Mouse (Mus musculus) olfactory bulb, adult 2 months (tissue): Measurements from ENCODE around the gene Ttc28. TPM values are rescaled to one million over a fixed set of nuclear protein-coding genes. Genes with fewer than 3 reads are reported as not detected.

Experiments
- H3K27ac ChIP-seq: fragments of 200-500 bp; 2 replicates; pipeline ENCODE4 v1.5.1; 2012; ENCODE audit warnings: low read depth, low read length; ENCODE audit not compliant: insufficient read depth
- H3K4me1 ChIP-seq: fragments of 200-500 bp; 2 replicates; pipeline ENCODE4 v1.6.1; 2012; ENCODE audit warnings: low read length; ENCODE audit not compliant: control insufficient read depth, insufficient read depth
- H3K4me3 ChIP-seq: fragments of 200-500 bp; 2 replicates; pipeline ENCODE4 v1.5.1; 2012; ENCODE audit warnings: mild to moderate bottlenecking, low read depth, low read length, moderate library complexity; ENCODE audit not compliant: insufficient read depth
- CTCF ChIP-seq: fragments of 200-500 bp; IDR thresholded peaks from 2 replicates; pipeline ENCODE4 v1.5.1; 2012; ENCODE audit warnings: low read depth, mild to moderate bottlenecking, low read length, moderate library complexity; ENCODE audit not compliant: insufficient read depth
- POLR2A ChIP-seq: fragments of 200-500 bp; IDR thresholded peaks from 2 replicates; pipeline ENCODE4 v1.6.1; 2012; ENCODE audit warnings: mild to moderate bottlenecking, low read depth, low read length, moderate library complexity; ENCODE audit not compliant: insufficient read depth
- WGBS: fragments of 180-500 bp; shearing (Covaris S2); methylation state at CpG from one replicate; pipeline ENCODE4 v1.1.7; 2018; 5-methylcytosine and 5-hydroxymethylcytosine counted together
- polyA plus RNA-seq: library from polyadenylated mRNA; stranded (reverse); fragments of >200 nt; gene quantifications from 2 replicates; pipeline ENCODE4 v1.2.4, GENCODE M21; 2012; ENCODE audit warnings: low replicate concordance; ENCODE audit not compliant: missing spikeins, insufficient read depth, insufficient read length

Ttc28 gene
- polyA plus RNA-seq, 1 experiment: not detected

DNA sequence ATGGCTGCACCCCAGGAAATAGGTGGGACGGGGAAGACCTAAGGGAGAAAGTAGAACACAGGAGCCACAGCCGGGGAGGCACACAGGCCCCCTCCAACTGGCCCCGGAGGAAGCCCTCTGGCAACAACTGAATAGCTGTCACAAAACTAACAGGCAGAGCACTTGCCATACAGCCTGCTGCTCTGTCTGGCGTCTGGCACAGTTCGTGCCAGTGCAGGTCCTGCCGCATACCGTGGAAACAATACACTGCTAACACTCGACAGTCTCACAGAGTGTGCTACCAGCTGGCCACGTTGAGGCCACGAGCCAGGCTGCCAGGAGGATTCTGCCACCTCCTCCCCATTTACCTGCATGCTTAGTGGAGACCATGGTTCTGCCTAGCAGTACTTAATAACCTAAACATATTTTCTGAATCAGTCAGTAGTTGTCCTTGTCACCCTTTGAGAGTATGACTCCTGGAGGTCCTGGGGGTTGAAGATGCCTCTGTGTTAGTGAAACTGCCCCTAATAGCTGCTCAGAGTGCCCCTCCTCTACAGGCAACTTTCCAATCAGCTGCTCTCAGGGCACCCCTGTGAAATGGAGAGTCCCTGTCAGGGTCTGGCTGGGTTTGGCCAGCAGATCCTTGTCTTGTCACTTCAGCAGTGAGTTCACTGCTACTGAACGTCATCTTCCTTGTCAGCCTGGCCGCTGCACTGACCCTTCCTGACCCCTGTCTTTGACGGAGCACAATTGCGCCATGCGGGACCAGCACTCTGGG, 390.8 kb downstream of the Ttc28 start:
- WGBS: 52% methylated on average over 15 of the region's 15 CpGs
- TF ChIP-seq CTCF (no peak), POLR2A (no peak)
- no peak overlapping the region for H3K27ac ChIP-seq

DNA sequence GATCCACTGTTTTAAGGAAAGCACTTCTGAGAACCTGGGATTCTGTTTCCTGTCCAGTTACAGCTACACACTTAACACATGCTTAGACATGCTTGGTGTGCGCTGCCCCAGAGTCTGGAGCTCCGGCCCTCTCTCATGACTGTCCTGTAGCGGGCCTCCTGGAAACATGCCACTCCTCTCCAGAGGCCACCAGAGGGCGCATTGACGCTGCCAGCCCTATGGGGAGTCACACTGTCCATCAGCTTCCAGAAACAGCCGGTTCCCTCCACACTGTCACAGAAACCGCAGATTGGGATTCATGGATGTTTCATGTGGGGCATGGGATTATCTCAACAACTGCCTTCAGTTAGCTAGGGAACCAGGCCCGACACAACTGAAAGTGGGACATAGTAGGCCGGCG, 394.0 kb downstream of the Ttc28 start:
- peaks cover 18% of the 10 kb centered on the region for H3K4me1 ChIP-seq
- H3K4me3 ChIP-seq: no peak overlapping the region
- 30% methylated on average over 10 of the region's 10 CpGs for WGBS
- H3K27ac ChIP-seq: no peak overlapping the region
- peak; percentile 72 for TF ChIP-seq CTCF
- TF ChIP-seq POLR2A: no peak

More for the DNA sequence above, 390.8 kb downstream of the Ttc28 start:
- Histone ChIP-seq H3K4me1 (peaks cover 17% of the 10 kb centered on the region), H3K4me3 (no peak overlapping the region)

GRCm38 (mm10) chr5:111274948-111275347, 395.3 kb downstream of the Ttc28 start:
- WGBS: 57% methylated on average over 5 of the region's 5 CpGs
- H3K4me3 ChIP-seq: no peak overlapping the region
- TF ChIP-seq CTCF (no peak), POLR2A (no peak)
- H3K27ac ChIP-seq: no peak overlapping the region
- H3K4me1 ChIP-seq: peaks cover 11% of the 10 kb centered on the region

DNA sequence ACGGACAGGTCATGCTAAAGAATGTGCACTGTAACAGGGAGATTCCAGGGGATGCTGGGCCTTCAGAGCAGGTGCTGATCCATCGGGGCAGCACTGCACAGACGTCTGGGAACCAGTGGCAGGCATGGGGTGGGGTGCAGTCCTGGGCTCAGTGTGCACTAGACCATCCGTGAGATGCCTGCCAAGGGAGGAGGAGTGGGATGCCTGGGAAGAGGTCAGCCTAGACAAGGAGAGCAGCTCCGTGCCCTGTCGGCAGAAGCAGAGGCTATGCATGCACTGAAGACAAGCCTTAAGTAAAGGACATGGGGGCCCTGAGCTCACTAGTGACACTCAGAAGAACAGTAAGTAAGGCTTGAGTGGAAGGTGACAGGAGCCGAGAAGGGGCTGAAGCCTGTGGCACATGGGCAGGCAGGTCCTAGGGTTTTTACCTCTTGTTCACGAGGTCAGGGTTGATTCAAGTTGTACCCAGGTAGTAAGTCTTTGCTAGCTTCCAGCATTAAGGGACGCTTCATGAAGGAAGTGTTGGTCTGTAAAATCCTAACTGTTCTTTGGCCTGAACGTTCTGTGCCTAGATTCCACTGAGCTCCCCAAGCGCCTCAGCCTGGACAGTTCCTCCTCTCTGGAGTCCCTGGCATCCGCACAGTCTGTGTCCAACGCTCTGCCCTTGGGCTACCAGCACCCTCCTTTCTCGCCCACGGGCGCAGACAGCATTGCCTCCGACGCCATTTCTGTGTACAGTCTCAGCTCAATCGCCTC, 405.0 kb downstream of the Ttc28 start:
- H3K4me1 ChIP-seq: 0 out of 2 replicates have a peak, but pooled peaks cover 2% of the 10 kb centered on the region
- no peak overlapping the region for H3K4me3 ChIP-seq
- H3K27ac ChIP-seq: no peak overlapping the region
- TF ChIP-seq CTCF (no peak), POLR2A (no peak)
- 86% methylated on average over 19 of the region's 19 CpGs for WGBS

DNA sequence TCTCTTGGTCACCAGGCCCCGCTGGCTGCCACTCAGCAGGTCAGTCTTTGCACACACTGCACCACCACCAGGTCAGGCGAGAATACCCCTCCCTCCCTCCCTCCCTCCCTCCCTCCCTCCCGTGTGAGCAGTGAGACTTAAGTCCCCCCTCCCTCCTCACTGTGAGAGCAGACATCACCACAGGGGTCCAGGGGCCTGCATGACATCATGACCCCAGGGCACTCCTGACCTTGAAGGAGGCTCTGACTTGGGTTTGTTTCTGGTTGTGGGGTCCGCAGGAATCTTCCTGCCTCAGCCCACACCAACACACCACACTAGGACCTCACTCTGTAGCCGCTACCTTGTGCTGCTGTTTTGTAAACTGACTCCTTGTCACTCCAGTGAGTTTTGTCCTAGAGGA, 408.0 kb downstream of the Ttc28 start:
- Histone ChIP-seq H3K4me1 (peaks cover 7% of the 10 kb centered on the region), H3K4me3 (no peak overlapping the region), H3K27ac (no peak overlapping the region)
- 82% methylated on average over 5 of the region's 5 CpGs for WGBS
- TF ChIP-seq CTCF: no peak
- no peak for TF ChIP-seq POLR2A

GRCm38 (mm10) chr5:111288486-111288885, 408.9 kb downstream of the Ttc28 start:
- WGBS: 83% methylated on average over 11 of the region's 11 CpGs

GRCm38 (mm10) chr5:111290071-111290470, 410.5 kb downstream of the Ttc28 start:
- Histone ChIP-seq H3K4me3 (no peak overlapping the region), H3K4me1 (peaks cover 7% of the 10 kb centered on the region), H3K27ac (no peak overlapping the region)
- TF ChIP-seq POLR2A: no peak
- TF ChIP-seq CTCF: no peak
- 48% methylated on average over 11 of the region's 11 CpGs for WGBS

More at GRCm38 (mm10) chr5:111288486-111288885, 408.9 kb downstream of the Ttc28 start:
- Histone ChIP-seq H3K27ac (no peak overlapping the region), H3K4me1 (peaks cover 7% of the 10 kb centered on the region), H3K4me3 (no peak overlapping the region)
- no peak for TF ChIP-seq POLR2A
- no peak for TF ChIP-seq CTCF

DNA sequence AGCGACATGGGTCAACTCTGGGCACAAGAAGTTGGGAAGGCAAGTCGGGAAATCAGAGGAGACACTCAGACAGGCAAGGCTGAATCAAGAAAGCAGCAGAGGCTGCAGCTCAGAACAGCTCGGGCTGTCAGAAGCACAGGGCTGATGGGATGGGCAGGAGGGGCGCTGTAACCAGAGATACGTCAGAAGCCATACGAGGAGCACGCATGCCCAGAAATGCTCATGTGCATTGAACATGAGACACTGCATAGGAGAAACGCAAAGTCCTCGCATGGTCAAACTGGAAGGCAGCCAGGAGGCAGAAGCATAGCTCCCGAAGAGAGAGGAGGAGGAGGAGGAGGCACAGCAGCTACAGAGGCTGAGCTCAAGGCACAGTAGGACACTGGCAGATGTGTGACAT, 412.0 kb downstream of the Ttc28 start:
- no peak overlapping the region for H3K27ac ChIP-seq
- TF ChIP-seq CTCF (no peak), POLR2A (no peak)
- H3K4me3 ChIP-seq: peak overlapping the region; percentile 11
- 35% methylated on average over 10 of the region's 10 CpGs for WGBS
- H3K4me1 ChIP-seq: peaks cover 7% of the 10 kb centered on the region

GRCm38 (mm10) chr5:111297801-111298200, 418.2 kb downstream of the Ttc28 start:
- no peak overlapping the region for H3K4me3 ChIP-seq
- H3K4me1 ChIP-seq: no peaks in the 10 kb centered on the region
- WGBS: 82% methylated on average over 5 of the region's 5 CpGs
- TF ChIP-seq CTCF: no peak
- H3K27ac ChIP-seq: no peak overlapping the region
